Mouse (Mus musculus) kidney, adult 2 months (tissue): ENCODE results near the gene Anxa5.

ENCODE experiments used
- CTCF ChIP-seq: fragments of 200-500 bp; conservative IDR thresholded peaks from 2 replicates; pipeline ENCODE4 v1.5.1; 2011; ENCODE audit warnings: low read depth, mild to moderate bottlenecking, control low read depth, low read length, moderate library complexity, mixed read lengths; ENCODE audit not compliant: insufficient read depth, insufficient read length
- POLR2A ChIP-seq: fragments of 200-500 bp; IDR thresholded peaks from one replicate; pipeline ENCODE4 v1.6.1; 2011; ENCODE audit warnings: low read depth, low read length, control low read depth

DNA sequence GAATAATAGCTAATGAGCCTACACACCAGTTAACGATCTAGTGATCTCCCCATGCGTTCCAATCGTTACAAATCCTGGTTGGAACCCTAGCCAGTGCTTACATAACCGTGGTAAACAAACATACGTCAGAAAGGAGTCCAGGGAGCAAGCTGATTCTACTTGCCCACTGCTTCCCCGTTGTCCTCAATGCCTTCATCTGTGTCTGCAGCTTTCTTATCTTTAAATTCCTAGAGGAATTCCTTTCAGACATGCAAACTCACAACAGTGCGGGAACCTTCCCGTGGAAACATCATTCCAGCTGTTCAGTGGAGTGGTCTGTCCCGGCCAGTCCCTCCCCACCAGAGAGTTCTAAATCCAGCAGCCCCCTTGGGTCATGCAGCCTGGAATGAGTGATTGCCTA, 7.2 kb upstream of the Anxa5 start:
- TF ChIP-seq CTCF, result no peak
- no peak for TF ChIP-seq POLR2A
